19 mouse cellular contexts compared by ENCODE assay signal in the genomic region with DNA sequence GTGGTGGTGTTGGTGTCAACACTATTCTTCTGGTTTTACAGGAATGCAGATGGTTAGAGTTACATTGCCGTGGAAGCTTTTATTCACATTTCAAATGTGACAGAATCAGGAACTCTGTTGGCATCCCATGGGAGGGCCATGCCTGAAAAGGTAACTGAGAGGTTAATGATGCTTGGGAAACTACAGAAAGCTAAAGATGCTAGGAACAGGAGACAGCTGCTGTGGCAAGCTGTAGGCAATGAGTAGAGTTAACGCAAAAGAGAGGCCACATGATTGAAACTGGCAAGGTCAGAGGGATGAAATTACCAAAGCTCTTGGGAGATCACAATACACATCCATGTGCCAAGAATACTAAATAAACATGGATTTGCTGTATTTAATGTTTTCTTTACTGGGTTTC.
DNase-seq lines count a peak whose midpoint lies in the region; ATAC-seq and TF ChIP-seq lines count a peak whose summit lies in the region.
"Had no signal": no experiment of that assay in that cellular context is flagged by ENCODE, and none has a peak within 500 bp of the region (broad histone marks: within the 10 kb centered on the region; RNA-seq: fewer than 3 reads in every experiment).

No protein-coding gene starts in this region.

- H3K9ac ChIP-seq in kidney, embryonic 16.5 days (replicated peaks; ENCODE audit: low read length), result no peak overlapping the region
- peak overlapping the region; percentile 70 for H3K9ac ChIP-seq in CH12.LX (ENCODE audit: insufficient read depth, low read depth)
- no peak overlapping the region for H3K9ac ChIP-seq in embryonic facial prominence, embryonic 11.5 days (replicated peaks; ENCODE audit: low read length)
- H3K9ac ChIP-seq: embryonic facial prominence, embryonic 12.5 days; forebrain, embryonic 12.5 days; heart, embryonic 12.5 days; hindbrain, embryonic 15.5 days had no signal

- no peak overlapping the region for H3K27ac ChIP-seq in kidney, embryonic 16.5 days (ENCODE audit: low read length)
- peak overlapping the region; percentile 84 for H3K27ac ChIP-seq in CH12.LX (ENCODE audit: insufficient read depth, low read depth)
- no peak overlapping the region for H3K27ac ChIP-seq in embryonic facial prominence, embryonic 11.5 days (replicated peaks; ENCODE audit: low read depth, low read length)
- H3K27ac ChIP-seq: embryonic facial prominence, embryonic 12.5 days; forebrain, embryonic 12.5 days; hindbrain, embryonic 10.5 days; hindbrain, embryonic 15.5 days had no signal

- TF ChIP-seq RAD21 in CH12.LX (IDR thresholded peaks at IDR 0.05; ENCODE audit: low read depth, low read length), result no peak

- no peak overlapping the region for H3K4me2 ChIP-seq in kidney, embryonic 16.5 days (replicated peaks; ENCODE audit: low read depth, low read length)
- H3K4me2 ChIP-seq in CH12.LX (ENCODE audit: insufficient read depth, low read depth, poor library complexity, severe bottlenecking), result peak overlapping the region; percentile 100
- no peak overlapping the region for H3K4me2 ChIP-seq in embryonic facial prominence, embryonic 11.5 days (ENCODE audit: low read depth, low read length)
- H3K4me2 ChIP-seq: embryonic facial prominence, embryonic 12.5 days; forebrain, embryonic 12.5 days; heart, embryonic 12.5 days; hindbrain, embryonic 15.5 days had no signal

- H3K4me1 ChIP-seq in kidney, embryonic 16.5 days (ENCODE audit: insufficient read depth, low read length), result no peaks in the 10 kb centered on the region
- peaks cover 9 to 61% of the 10 kb centered on the region in 2 experiments for H3K4me1 ChIP-seq in CH12.LX (ENCODE audit: control insufficient read depth in 1 of 2, insufficient read depth in 2 of 2)
- H3K4me1 ChIP-seq in embryonic facial prominence, embryonic 11.5 days (ENCODE audit: control insufficient read depth, insufficient read depth, low read length), result no peaks in the 10 kb centered on the region
- H3K4me1 ChIP-seq: embryonic facial prominence, embryonic 12.5 days; forebrain, embryonic 12.5 days; heart, embryonic 12.5 days; hindbrain, embryonic 10.5 days; hindbrain, embryonic 15.5 days had no signal

- dilution Hi-C loops in CH12.LX (cut with MboI; ENCODE audit: extremely low pct_ligation_motif_present, extremely low pct_unique_long_range_greater_than_20kb, low sequenced_read_pairs), result no loop called here

- peaks cover 59% of the 10 kb centered on the region for H3K79me2 ChIP-seq in CH12.LX (replicated peaks; ENCODE audit: control insufficient read depth, extremely low read depth, insufficient read depth, poor library complexity, severe bottlenecking)

- peak; percentile 87 for ATAC-seq in kidney, embryonic 16.5 days (ENCODE audit: low FRiP score, low TSS enrichment)
- ATAC-seq in embryonic facial prominence, embryonic 11.5 days (replicated peaks; ENCODE audit: insufficient number of reproducible peaks, low FRiP score, low TSS enrichment, low read depth), result no peak
- ATAC-seq: forebrain, embryonic 16.5 days had no signal

- TF ChIP-seq EP300 in CH12.LX (IDR thresholded peaks at IDR 0.05; ENCODE audit: low read length), result no peak

- no peak overlapping the region for H3K4me3 ChIP-seq in kidney, embryonic 16.5 days (ENCODE audit: low read length)
- H3K4me3 ChIP-seq in CH12.LX (replicated peaks in 1 of 3; ENCODE audit: low read depth in 2 of 3, low read length in 2 of 3, poor library complexity in 1 of 3), result peak overlapping the region; percentile 5 to 70 (median 11)
- no peak overlapping the region for H3K4me3 ChIP-seq in embryonic facial prominence, embryonic 11.5 days (ENCODE audit: low read depth, low read length)
- H3K4me3 ChIP-seq: embryonic facial prominence, embryonic 12.5 days; forebrain, embryonic 12.5 days; heart, embryonic 12.5 days; hindbrain, embryonic 10.5 days; hindbrain, embryonic 15.5 days had no signal

- TF ChIP-seq CTCF in CH12.LX (conservative IDR thresholded peaks at IDR 0.05 in 1 of 2, IDR thresholded peaks at IDR 0.05 in 1 of 2; ENCODE audit: low read depth in 2 of 2, low read length in 2 of 2), result no peak

- H3K9me3 ChIP-seq in kidney, embryonic 16.5 days (ENCODE audit: low read length), result no peaks in the 10 kb centered on the region
- H3K9me3 ChIP-seq in CH12.LX (replicated peaks; ENCODE audit: low read length), result no peaks in the 10 kb centered on the region
- no peaks in the 10 kb centered on the region for H3K9me3 ChIP-seq in embryonic facial prominence, embryonic 11.5 days (replicated peaks; ENCODE audit: control insufficient read depth, low read length)
- H3K9me3 ChIP-seq: embryonic facial prominence, embryonic 12.5 days; forebrain, embryonic 12.5 days; G1E; heart, embryonic 12.5 days; hindbrain, embryonic 10.5 days; hindbrain, embryonic 15.5 days had no signal

- in situ Hi-C loops in CH12.LX (cut with MboI; ENCODE audit: low pct_ligation_motif_present, low pct_unique_long_range_greater_than_20kb, low sequenced_read_pairs), result loop anchor here (10.0 kb wide), 1 partner anchor 137 kb away; no protein-coding TSS in a partner anchor

- TF ChIP-seq POLR2A in CH12.LX (IDR thresholded peaks at IDR 0.05; ENCODE audit: low read depth, low read length), result 0 out of 2 replicates have a peak, but pooled peaks have one; percentile 10

- H3K27me3 ChIP-seq in kidney, embryonic 16.5 days (ENCODE audit: insufficient read depth, low read length), result no peaks in the 10 kb centered on the region
- no peaks in the 10 kb centered on the region for H3K27me3 ChIP-seq in CH12.LX (replicated peaks)
- no peaks in the 10 kb centered on the region for H3K27me3 ChIP-seq in embryonic facial prominence, embryonic 11.5 days (ENCODE audit: control insufficient read depth, insufficient read depth, low read length)
- H3K27me3 ChIP-seq: embryonic facial prominence, embryonic 12.5 days; forebrain, embryonic 12.5 days; heart, embryonic 12.5 days; hindbrain, embryonic 15.5 days had no signal

- no peaks in the 10 kb centered on the region for H3K36me3 ChIP-seq in kidney, embryonic 16.5 days (ENCODE audit: insufficient read depth, low read length)
- H3K36me3 ChIP-seq in CH12.LX (replicated peaks in 1 of 2; ENCODE audit: control insufficient read depth in 1 of 2, insufficient read depth in 1 of 2, low read length in 1 of 2), result peaks cover 15 to 25% of the 10 kb centered on the region in 2 experiments
- H3K36me3 ChIP-seq in embryonic facial prominence, embryonic 11.5 days (replicated peaks; ENCODE audit: control insufficient read depth, insufficient read depth, low read depth, low read length), result no peaks in the 10 kb centered on the region
- H3K36me3 ChIP-seq: embryonic facial prominence, embryonic 12.5 days; forebrain, embryonic 12.5 days; G1E; heart, embryonic 12.5 days; hindbrain, embryonic 10.5 days; hindbrain, embryonic 15.5 days had no signal

- 18% methylated on average over 2 of the region's 2 CpGs for WGBS in kidney, embryonic 16.5 days
- WGBS in embryonic facial prominence, embryonic 11.5 days, result 47% methylated on average over 2 of the region's 2 CpGs

- DNase-seq in kidney, adult 11 months, result no peak
- DNase-seq in CH12.LX (ENCODE audit: extremely low read depth) (peak; percentile 56), NIH3T3 (ENCODE audit: low read depth) (peak; percentile 2)
- peak; percentile 13 for DNase-seq in embryonic facial prominence, embryonic 11.5 days (ENCODE audit: low spot score)
- DNase-seq in layer of hippocampus, adult 9-11 months, result no peak
- DNase-seq in layer of hippocampus, postnatal 14 days (ENCODE audit: low spot score in 2 of 2), result no peak
- DNase-seq: adrenal gland, postnatal 10 days; cerebellum, adult 18-20 months; cerebellum, adult 9-11 months; cerebellum, postnatal 36 days; gastrocnemius, postnatal 10 days had no signal

TF ChIP-seq in CH12.LX, 34 proteins besides CTCF, POLR2A, EP300 and RAD21:
- TF ChIP-seq TBP (conservative IDR thresholded peaks at IDR 0.05; ENCODE audit: low read depth, low read length) (peak; percentile 22; the same call in 1 of the 2 replicates), PAX5 (IDR thresholded peaks at IDR 0.05; ENCODE audit: low read length) (no peak)
TF ChIP-seq in CH12.LX: peak in this region for 1.

Comparison
In these comparisons a context has a peak if more than half of its experiments do, and no peak if none do; other contexts are left out.
1. H3K4me3 ChIP-seq: peak in CH12.LX (3 of 3); none in kidney, embryonic 16.5 days (single experiment) and embryonic facial prominence, embryonic 11.5 days (single experiment).
2. DNase-seq: peak in CH12.LX (single experiment), NIH3T3 (single experiment) and embryonic facial prominence, embryonic 11.5 days (single experiment); none in kidney, adult 11 months (single experiment), layer of hippocampus, adult 9-11 months (single experiment) and layer of hippocampus, postnatal 14 days (0 of 2).